Mouse (Mus musculus) adrenal gland, adult (tissue): ENCODE data around the gene Macrod2.
"Not testable (repeated sequence)": the region's sequence is repeated elsewhere in the genome, so short reads cannot be mapped to it uniquely, and the experiment has no call there.

ENCODE experiments used
- DNase-seq, 2 experiments: peaks; one replicate each; pipeline ENCODE4 v3.0.0; 2022 to 2023; ENCODE audit warnings: low spot score in 1 of 2; ENCODE audit not compliant: inconsistent age in 2 of 2

Macrod2 gene

GRCm38 (mm10) chr2:140692461-140692860 is 297.4 kb downstream of the Macrod2 start:
- no peak for DNase-seq

- no peak for DNase-seq
These were observed 298.7 kb downstream of the Macrod2 start for GRCm38 (mm10) chr2:140693845-140694244.

- DNase-seq, result no peak
These were observed 303.5 kb downstream of the Macrod2 start for GRCm38 (mm10) chr2:140698585-140698984.

- no peak for DNase-seq
These were observed 308.3 kb downstream of the Macrod2 start for GRCm38 (mm10) chr2:140703377-140703776.

GRCm38 (mm10) chr2:140704146-140704545 is 309.0 kb downstream of the Macrod2 start:
- no peak for DNase-seq

- no peak for DNase-seq
These were observed 310.2 kb downstream of the Macrod2 start for GRCm38 (mm10) chr2:140705278-140705677.

- no peak for DNase-seq
These were observed 312.4 kb downstream of the Macrod2 start for GRCm38 (mm10) chr2:140707550-140707949.

GRCm38 (mm10) chr2:140715822-140716221 is 320.7 kb downstream of the Macrod2 start:
- DNase-seq, result no peak

- no peak for DNase-seq
These were observed 322.3 kb downstream of the Macrod2 start for GRCm38 (mm10) chr2:140717407-140717806.

GRCm38 (mm10) chr2:140732616-140733183 is 337.6 kb downstream of the Macrod2 start:
- no peak for DNase-seq

- DNase-seq, result no peak
These were observed 345.4 kb downstream of the Macrod2 start for GRCm38 (mm10) chr2:140740511-140740910.

- not testable (repeated sequence) for DNase-seq
These were observed 347.8 kb downstream of the Macrod2 start for GRCm38 (mm10) chr2:140742954-140743353.

GRCm38 (mm10) chr2:140758881-140759280 is 363.8 kb downstream of the Macrod2 start:
- DNase-seq, result no peak

- DNase-seq, result no peak
These were observed 364.6 kb downstream of the Macrod2 start for GRCm38 (mm10) chr2:140759732-140760131.

- DNase-seq, result no peak
These were observed 365.0 kb downstream of the Macrod2 start for GRCm38 (mm10) chr2:140760137-140760536.

- no peak for DNase-seq
These were observed 368.2 kb downstream of the Macrod2 start for GRCm38 (mm10) chr2:140763076-140763891.

GRCm38 (mm10) chr2:140769473-140769872 is 374.4 kb downstream of the Macrod2 start:
- DNase-seq, result no peak

- no peak for DNase-seq
These were observed 377.7 kb downstream of the Macrod2 start for GRCm38 (mm10) chr2:140772825-140773224.

GRCm38 (mm10) chr2:140773456-140773855 is 378.3 kb downstream of the Macrod2 start:
- no peak for DNase-seq

- DNase-seq, result no peak
These were observed 379.8 kb downstream of the Macrod2 start for GRCm38 (mm10) chr2:140774808-140775370.

GRCm38 (mm10) chr2:140775448-140776101 is 380.5 kb downstream of the Macrod2 start:
- no peak for DNase-seq

- no peak for DNase-seq
These were observed 383.1 kb downstream of the Macrod2 start for GRCm38 (mm10) chr2:140778212-140778611.
